Comparison of ENCODE assay signal across 8 mouse cellular contexts in genomic region chr2:168016951-168017391, GRCm38 (mm10). TPM values are rescaled to one million over a fixed set of nuclear protein-coding genes. Genes with fewer than 3 reads are reported as not detected.
DNase-seq lines count a peak whose midpoint lies in the region; ATAC-seq and TF ChIP-seq lines count a peak whose summit lies in the region.

No protein-coding gene starts in this region.

- H3K4me2 ChIP-seq in lung, embryonic 14.5 days = no peak overlapping the region

- H3K27ac ChIP-seq in MEL (ENCODE audit: control insufficient read depth, low read depth, low read length) = no peak overlapping the region
- peak overlapping the region; percentile 67; the same call in 1 of the 2 replicates for H3K27ac ChIP-seq in lung, embryonic 14.5 days (ENCODE audit: low read depth)

- H3K9me3 ChIP-seq in MEL (replicated peaks; ENCODE audit: insufficient read depth, low read length) = no peaks in the 10 kb centered on the region
- H3K9me3 ChIP-seq in lung, embryonic 14.5 days (ENCODE audit: low read depth, low read length) = no peaks in the 10 kb centered on the region

- DNase-seq in MEL (ENCODE audit: low read depth, low spot score) = peak; percentile 63
- peak; percentile 59 for DNase-seq in cerebellum, adult 8-10 months
- peak; percentile 61 to 78 for DNase-seq in gastrocnemius, postnatal 4 days (ENCODE audit: low spot score in 2 of 2)
- peak; percentile 91 for DNase-seq in kidney, postnatal 10 days
- peak; percentile 87 for DNase-seq in lung, embryonic 14.5 days
- peak; percentile 83 for DNase-seq in right cerebral cortex, postnatal 14 days
- DNase-seq in urinary bladder, postnatal 25 days (ENCODE audit: low spot score) = peak; percentile 80

- H3ac ChIP-seq in C2C12 (ENCODE audit: control insufficient read depth, insufficient read length, low read depth) = no peak overlapping the region

- H3K79me3 ChIP-seq in C2C12 (ENCODE audit: low read depth) = no peaks in the 10 kb centered on the region

- TF ChIP-seq RAD21 in MEL (IDR thresholded peaks at IDR 0.05; ENCODE audit: low read depth, low read length) = peak; percentile 30

- no peaks in the 10 kb centered on the region for H3K79me2 ChIP-seq in C2C12 (ENCODE audit: control insufficient read depth, insufficient read depth)
- no peaks in the 10 kb centered on the region; the same call in 1 of the 2 replicates for H3K79me2 ChIP-seq in MEL (ENCODE audit: control insufficient read depth, insufficient read depth, low read length, poor library complexity)

- ATAC-seq in lung, embryonic 14.5 days (ENCODE audit: insufficient read depth) = no peak

- H3K4me3 ChIP-seq in C2C12 (ENCODE audit: insufficient read depth, poor library complexity, severe bottlenecking) (no peak overlapping the region), MEL (ENCODE audit: control insufficient read depth in 1 of 2, insufficient read depth in 1 of 2, low read depth in 2 of 2, low read length in 2 of 2) (no peak overlapping the region)
- H3K4me3 ChIP-seq in lung, embryonic 14.5 days (ENCODE audit: low read depth, low read length) = no peak overlapping the region

- H3K4me1 ChIP-seq in MEL (ENCODE audit: control insufficient read depth in 1 of 2, insufficient read depth in 2 of 2, low read length in 2 of 2) = 0 out of 4 replicates have a peak, but pooled peaks cover 0 to 2% of the 10 kb centered on the region in 2 experiments
- H3K4me1 ChIP-seq in lung, embryonic 14.5 days (ENCODE audit: insufficient read depth) = peaks cover 15% of the 10 kb centered on the region

- H3K27me3 ChIP-seq in C2C12 (ENCODE audit: control insufficient read depth, insufficient read depth, insufficient read length) = no peaks in the 10 kb centered on the region
- H3K27me3 ChIP-seq in MEL (ENCODE audit: control insufficient read depth in 1 of 2, insufficient read depth in 2 of 2, low read length in 2 of 2) = no peaks in the 10 kb centered on the region; a peak in 1 of 4 replicates
- no peaks in the 10 kb centered on the region for H3K27me3 ChIP-seq in lung, embryonic 14.5 days (ENCODE audit: insufficient read depth, low read length)

- TF ChIP-seq CTCF in C2C12 (IDR thresholded peaks at IDR 0.05; ENCODE audit: control insufficient read depth, insufficient read depth, insufficient read length) = peak; percentile 35
- peak; percentile 61 to 84 (median 69) for TF ChIP-seq CTCF in MEL (IDR thresholded peaks at IDR 0.05 in 2 of 3, conservative IDR thresholded peaks at IDR 0.05 in 1 of 3; ENCODE audit: control insufficient read depth in 1 of 3, insufficient read depth in 1 of 3, low read depth in 2 of 3, low read length in 3 of 3, poor library complexity in 1 of 3, severe bottlenecking in 1 of 3)
- TF ChIP-seq CTCF in lung, embryonic 14.5 days (IDR thresholded peaks at IDR 0.05; ENCODE audit: low read depth) = peak; percentile 92

- no peak for TF ChIP-seq EP300 in MEL (IDR thresholded peaks at IDR 0.05; ENCODE audit: low read depth in 1 of 2, low read length in 2 of 2)

- H3K9ac ChIP-seq in MEL (ENCODE audit: control insufficient read depth, low read depth, low read length, poor library complexity, severe bottlenecking) = no peak overlapping the region
- H3K9ac ChIP-seq in lung, embryonic 14.5 days = no peak overlapping the region

- H3K36me3 ChIP-seq in C2C12 (ENCODE audit: control insufficient read depth, insufficient read depth) (no peaks in the 10 kb centered on the region), MEL (ENCODE audit: control insufficient read depth in 1 of 2, insufficient read depth in 2 of 2, low read length in 2 of 2) (no peaks in the 10 kb centered on the region)
- H3K36me3 ChIP-seq in lung, embryonic 14.5 days (ENCODE audit: insufficient read depth) = no peaks in the 10 kb centered on the region

- WGBS in lung, embryonic 14.5 days = 18% methylated on average over 5 of the region's 5 CpGs

- no peak for TF ChIP-seq POLR2A in MEL (IDR thresholded peaks at IDR 0.05; ENCODE audit: control insufficient read depth in 1 of 2, insufficient read depth in 1 of 2, low read depth in 1 of 2, low read length in 2 of 2, poor library complexity in 1 of 2)

TF ChIP-seq in C2C12, 6 proteins besides CTCF, POLR2A, EP300 and RAD21:
- no peak for TF ChIP-seq FOSL1 (IDR thresholded peaks at IDR 0.05; ENCODE audit: insufficient read depth, low read length, poor library complexity, severe bottlenecking)
- TF ChIP-seq MYOD1 (IDR thresholded peaks at IDR 0.05; ENCODE audit: control insufficient read depth, insufficient read length, low read depth) = no peak
- no peak for TF ChIP-seq USF1 (IDR thresholded peaks at IDR 0.05; ENCODE audit: low read depth)
- TF ChIP-seq MYOG (IDR thresholded peaks at IDR 0.05; ENCODE audit: control insufficient read depth, extremely low read depth, insufficient read length) = no peak
- no peak for TF ChIP-seq CEBPB (IDR thresholded peaks at IDR 0.05; ENCODE audit: low read depth)
- no peak for TF ChIP-seq MAX (IDR thresholded peaks at IDR 0.05)

TF ChIP-seq in MEL, 35 proteins besides CTCF, POLR2A, EP300 and RAD21:
- no peak for TF ChIP-seq USF1 (IDR thresholded peaks at IDR 0.05; ENCODE audit: low read depth, low read length)
- no peak for TF ChIP-seq MYC (IDR thresholded peaks at IDR 0.05; ENCODE audit: low read depth, low read length)
- TF ChIP-seq KAT2A (conservative IDR thresholded peaks at IDR 0.05; ENCODE audit: low read depth, low read length) = no peak
- no peak for TF ChIP-seq NELFE (IDR thresholded peaks at IDR 0.05; ENCODE audit: low read depth, low read length)
- no peak for TF ChIP-seq MAX (IDR thresholded peaks at IDR 0.05; ENCODE audit: low read length)
- peak; percentile 59 for TF ChIP-seq SMC3 (IDR thresholded peaks at IDR 0.05; ENCODE audit: low read depth, low read length)
- no peak for TF ChIP-seq GABPA (IDR thresholded peaks at IDR 0.05; ENCODE audit: low read depth, low read length)
- no peak for TF ChIP-seq E2F4 (IDR thresholded peaks at IDR 0.05; ENCODE audit: borderline replicate concordance, low read depth, low read length)
TF ChIP-seq in MEL: peak in this region for 1.

RNA-seq across cellular contexts. Expression of gene Ripor3, which starts 6.6 kb away (rescaled TPM):
- polyA plus RNA-seq in C2C12 (2012; fragmentation: generic; extraction: Trizol) (0.04 TPM), MEL (2012; ENCODE audit: insufficient read depth in 1 of 2, insufficient read length in 2 of 2, low read depth in 1 of 2, low replicate concordance in 2 of 2, missing spikeins in 1 of 2) (not detected)
- not detected in 2 replicates for total RNA-seq in MEL (2012; rRNA removed)
- 1 to 10 TPM; 5.7 to 7.9 TPM for total RNA-seq in gastrocnemius, postnatal 4 days (2021)
- polyA plus RNA-seq in lung, embryonic 14.5 days (2014; fragmentation: Nextera tagmentation; extraction: Ambion mirVana) = 2.0 and 2.2 TPM in 2 replicates

Comparison
In these comparisons a context has a peak if more than half of its experiments do, and no peak if none do; other contexts are left out.
1. CTCF ChIP-seq: peak in every context shown above with its lines; median percentile 92 in lung, embryonic 14.5 days; 69 in MEL; 35 in C2C12.